Mouse (Mus musculus): ENCODE results near the gene Derl2. TPM values are rescaled to one million over a fixed set of nuclear protein-coding genes. Genes with fewer than 3 reads are reported as not detected.

The Derl2 gene
- polyA plus RNA-seq (2012; rRNA removed): 27.2 and 31.4 TPM in 2 replicates

DNA sequence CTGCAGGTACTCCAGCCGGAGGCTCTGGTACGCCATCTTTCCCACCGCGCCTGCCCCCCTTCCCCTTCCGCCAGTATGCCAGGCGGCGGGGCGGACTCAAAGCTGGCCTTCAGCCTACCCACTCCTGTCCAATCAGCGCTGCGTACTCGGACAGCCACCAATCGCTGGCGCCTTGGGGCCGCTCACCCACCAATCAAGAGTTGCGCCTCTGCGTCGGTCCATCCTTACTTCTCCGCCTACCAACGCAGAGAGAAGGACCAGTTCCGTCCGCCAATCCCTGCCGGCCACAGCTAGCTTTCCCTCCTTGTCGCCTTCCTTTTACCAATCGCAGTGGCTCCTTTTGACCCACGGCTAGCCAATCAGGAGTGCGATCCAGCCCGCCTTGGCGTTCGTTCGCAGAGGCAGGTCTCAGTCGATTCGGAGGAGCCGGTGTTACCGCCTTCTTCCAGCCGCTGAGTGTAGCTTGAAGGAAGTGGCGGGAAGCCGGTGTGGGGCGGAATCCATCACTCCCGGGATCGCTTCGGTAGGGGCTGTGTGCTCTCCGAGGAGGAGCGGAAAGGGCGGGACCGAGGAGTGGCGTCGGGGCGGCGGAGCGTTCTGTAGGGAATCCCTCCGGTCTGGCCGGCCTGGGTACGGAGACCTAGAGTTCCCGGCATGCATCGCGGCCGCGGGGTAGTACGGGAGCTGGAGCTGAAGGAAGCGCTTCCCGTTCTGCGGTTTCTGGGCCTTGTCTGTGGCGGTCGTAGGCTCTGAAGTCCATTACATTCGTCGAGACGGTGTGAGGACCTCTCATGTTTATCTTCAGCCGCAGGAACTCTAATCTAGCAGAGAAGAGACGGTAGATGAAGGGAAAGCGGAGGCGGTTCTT, at the start of gene Derl2, which contains the start of gene Mis12:
Derl2 (minus strand) TSS at position 641 of the 868 bp plus-strand sequence.
Mis12 (plus strand) TSS at position 411 of the 868 bp plus-strand sequence.
- peak; percentile 100 for DNase-seq (ENCODE audit: low read depth)
- TF ChIP-seq CTCF (IDR thresholded peaks at IDR 0.05; ENCODE audit: borderline replicate concordance, extremely low read depth, insufficient read depth, insufficient read length) (no peak), POLR2A (IDR thresholded peaks at IDR 0.05; ENCODE audit: borderline replicate concordance, extremely low read depth, insufficient read depth, insufficient read length, poor library complexity, severe bottlenecking) (peak; percentile 54; the same call in 1 of the 2 replicates)

- TF ChIP-seq POLR2A (IDR thresholded peaks at IDR 0.05; ENCODE audit: borderline replicate concordance, extremely low read depth, insufficient read depth, insufficient read length, poor library complexity, severe bottlenecking) (no peak), CTCF (IDR thresholded peaks at IDR 0.05; ENCODE audit: borderline replicate concordance, extremely low read depth, insufficient read depth, insufficient read length) (peak; percentile 57; the same call in 1 of the 2 replicates)
- peak; percentile 86 for DNase-seq (ENCODE audit: low read depth)
Observed at GRCm38 (mm10) chr11:71052554-71052953, 32.9 kb upstream of the Derl2 start.

DNA sequence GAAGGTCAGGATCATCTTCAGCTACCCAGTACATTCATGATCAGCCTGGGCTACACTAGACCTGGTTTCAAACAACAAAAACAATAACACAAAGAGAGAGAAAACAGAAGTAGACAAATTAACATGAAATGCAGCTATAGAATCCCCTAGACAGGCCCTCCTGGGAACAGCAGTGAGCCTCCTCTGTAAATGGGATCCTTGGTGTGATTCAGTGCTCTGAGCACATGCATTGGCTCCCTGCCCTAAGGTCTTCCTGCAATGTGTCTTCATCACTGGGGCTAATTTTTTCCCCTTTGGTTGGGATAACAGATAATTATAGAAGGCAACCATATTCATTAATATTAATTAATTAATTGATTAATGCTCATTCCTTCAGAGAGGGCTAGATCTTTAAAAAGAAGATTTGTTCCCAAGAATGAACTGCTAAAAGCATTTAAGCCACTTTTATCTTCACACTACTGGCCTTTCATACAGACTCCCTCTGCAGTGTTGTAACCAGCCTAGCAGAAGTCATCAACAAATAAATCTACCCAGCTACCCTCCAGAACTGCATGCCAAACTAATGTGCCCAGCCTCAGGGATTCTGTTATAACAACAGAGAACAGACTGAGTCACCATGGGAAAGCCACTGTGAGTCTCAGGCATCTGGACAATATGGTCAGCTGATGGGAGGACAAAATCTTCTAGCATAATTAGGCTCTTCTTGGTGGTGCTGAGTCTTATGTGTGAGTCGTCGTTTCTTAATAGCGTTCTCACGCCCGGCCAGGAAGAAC, 20.1 kb upstream of the Derl2 start:
- no peak for DNase-seq (ENCODE audit: low read depth)
- no peak for TF ChIP-seq POLR2A (IDR thresholded peaks at IDR 0.05; ENCODE audit: borderline replicate concordance, extremely low read depth, insufficient read depth, insufficient read length, poor library complexity, severe bottlenecking)
- no peak for TF ChIP-seq CTCF (IDR thresholded peaks at IDR 0.05; ENCODE audit: borderline replicate concordance, extremely low read depth, insufficient read depth, insufficient read length)

DNA sequence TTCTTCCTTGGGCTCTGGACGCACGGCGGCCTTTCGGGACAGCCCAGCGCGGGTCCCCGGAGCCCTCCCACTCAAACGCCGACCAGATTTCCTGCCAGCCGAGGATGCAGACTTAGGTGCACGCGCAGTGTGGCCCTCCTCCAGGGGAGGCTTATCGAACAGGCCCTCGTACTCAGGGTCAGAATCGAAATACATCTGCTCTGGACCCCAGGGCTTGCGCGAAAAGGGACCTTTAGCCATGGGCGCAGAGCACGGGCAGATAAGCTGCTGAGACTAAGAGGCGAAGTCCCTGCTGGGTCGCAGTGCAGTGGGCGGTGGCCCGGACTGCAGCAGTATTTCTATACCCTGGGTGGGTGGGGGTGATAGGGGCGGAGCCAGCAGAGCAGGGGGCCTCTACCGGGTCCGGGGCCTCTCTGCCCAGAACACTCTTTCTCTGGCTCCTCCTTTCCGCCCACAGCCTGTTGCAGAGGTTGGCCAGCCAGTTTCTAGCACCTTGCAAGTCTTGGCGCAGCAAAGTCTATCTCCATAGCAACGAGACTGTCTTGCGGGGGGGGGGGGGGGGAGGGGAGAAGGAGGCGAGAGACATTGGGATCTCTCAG, 13.6 kb upstream of the Derl2 start, which contains the start of gene 6330403K07Rik:
6330403K07Rik (minus strand) TSS at position 351 of the 599 bp plus-strand sequence.
- peak; percentile 98 for DNase-seq (ENCODE audit: low read depth)
- no peak for TF ChIP-seq CTCF (IDR thresholded peaks at IDR 0.05; ENCODE audit: borderline replicate concordance, extremely low read depth, insufficient read depth, insufficient read length)
- TF ChIP-seq POLR2A (IDR thresholded peaks at IDR 0.05; ENCODE audit: borderline replicate concordance, extremely low read depth, insufficient read depth, insufficient read length, poor library complexity, severe bottlenecking): peak; percentile 78; the same call in 1 of the 2 replicates

DNA sequence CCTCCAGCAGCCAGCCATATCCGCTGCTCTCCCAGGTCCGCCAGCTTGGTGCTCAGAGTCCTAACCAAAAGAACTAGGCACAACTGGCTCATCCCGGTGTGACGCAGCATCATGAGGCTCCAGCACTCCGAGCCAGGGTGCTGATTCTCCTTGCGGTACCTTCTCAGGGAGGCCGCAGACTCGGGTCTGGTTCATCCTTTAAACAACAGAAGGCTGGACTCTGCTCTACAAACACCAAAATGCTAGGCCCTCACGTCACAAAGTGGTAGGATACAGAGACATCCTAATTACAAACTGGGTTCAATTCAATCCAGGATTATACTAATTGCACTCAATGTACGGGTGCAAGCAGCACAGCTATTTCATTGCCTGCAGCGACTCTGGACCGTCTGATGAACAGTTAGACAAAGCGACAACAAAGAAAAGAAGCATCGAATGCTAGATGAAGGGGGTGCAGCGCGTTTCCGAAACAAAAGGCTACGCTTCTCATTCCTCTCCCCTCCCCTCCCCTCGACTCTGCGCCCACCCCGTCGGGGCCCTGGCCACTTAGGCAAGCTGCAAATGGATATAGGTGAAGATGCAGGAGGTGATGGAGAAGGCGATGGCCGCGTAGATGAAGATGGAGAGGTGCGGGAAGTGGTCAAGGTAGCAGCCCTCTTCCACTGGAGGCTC, 13.0 kb upstream of the Derl2 start:
- DNase-seq (ENCODE audit: low read depth): peak; percentile 80
- TF ChIP-seq POLR2A (IDR thresholded peaks at IDR 0.05; ENCODE audit: borderline replicate concordance, extremely low read depth, insufficient read depth, insufficient read length, poor library complexity, severe bottlenecking): no peak; the same call in 1 of the 2 replicates
- no peak for TF ChIP-seq CTCF (IDR thresholded peaks at IDR 0.05; ENCODE audit: borderline replicate concordance, extremely low read depth, insufficient read depth, insufficient read length)

- no peak for DNase-seq (ENCODE audit: low read depth)
- TF ChIP-seq CTCF (IDR thresholded peaks at IDR 0.05; ENCODE audit: borderline replicate concordance, extremely low read depth, insufficient read depth, insufficient read length) (no peak), POLR2A (IDR thresholded peaks at IDR 0.05; ENCODE audit: borderline replicate concordance, extremely low read depth, insufficient read depth, insufficient read length, poor library complexity, severe bottlenecking) (no peak)
Observed at GRCm38 (mm10) chr11:71032070-71032469, 12.4 kb upstream of the Derl2 start.

GRCm38 (mm10) chr11:71029403-71030118, 9.9 kb upstream of the Derl2 start:
- no peak for DNase-seq (ENCODE audit: low read depth)
- TF ChIP-seq CTCF (IDR thresholded peaks at IDR 0.05; ENCODE audit: borderline replicate concordance, extremely low read depth, insufficient read depth, insufficient read length) (0 out of 2 replicates have a peak, but pooled peaks have one; percentile 16), POLR2A (IDR thresholded peaks at IDR 0.05; ENCODE audit: borderline replicate concordance, extremely low read depth, insufficient read depth, insufficient read length, poor library complexity, severe bottlenecking) (no peak)

DNA sequence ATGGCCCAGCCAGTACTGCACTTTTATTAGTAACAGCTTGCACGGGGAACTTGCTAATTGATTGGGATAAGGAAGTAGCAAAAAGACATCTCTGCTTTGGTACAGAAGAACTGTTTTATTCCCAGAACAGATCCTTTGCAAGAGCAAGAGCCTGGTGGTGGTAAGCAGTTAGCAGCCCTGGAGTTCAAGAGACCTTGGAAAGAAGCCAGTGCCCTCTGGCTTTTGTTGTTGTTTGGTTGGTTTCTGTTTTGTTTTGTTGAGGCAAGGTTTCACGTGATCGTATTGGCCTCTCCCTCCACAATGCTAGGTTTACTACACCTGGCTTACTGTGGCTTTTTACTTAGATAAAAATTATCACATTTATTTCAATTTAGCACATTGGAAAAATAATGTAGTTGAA, 8.6 kb upstream of the Derl2 start:
- no peak for TF ChIP-seq POLR2A (IDR thresholded peaks at IDR 0.05; ENCODE audit: borderline replicate concordance, extremely low read depth, insufficient read depth, insufficient read length, poor library complexity, severe bottlenecking)
- no peak for TF ChIP-seq CTCF (IDR thresholded peaks at IDR 0.05; ENCODE audit: borderline replicate concordance, extremely low read depth, insufficient read depth, insufficient read length)
- no peak for DNase-seq (ENCODE audit: low read depth)

DNA sequence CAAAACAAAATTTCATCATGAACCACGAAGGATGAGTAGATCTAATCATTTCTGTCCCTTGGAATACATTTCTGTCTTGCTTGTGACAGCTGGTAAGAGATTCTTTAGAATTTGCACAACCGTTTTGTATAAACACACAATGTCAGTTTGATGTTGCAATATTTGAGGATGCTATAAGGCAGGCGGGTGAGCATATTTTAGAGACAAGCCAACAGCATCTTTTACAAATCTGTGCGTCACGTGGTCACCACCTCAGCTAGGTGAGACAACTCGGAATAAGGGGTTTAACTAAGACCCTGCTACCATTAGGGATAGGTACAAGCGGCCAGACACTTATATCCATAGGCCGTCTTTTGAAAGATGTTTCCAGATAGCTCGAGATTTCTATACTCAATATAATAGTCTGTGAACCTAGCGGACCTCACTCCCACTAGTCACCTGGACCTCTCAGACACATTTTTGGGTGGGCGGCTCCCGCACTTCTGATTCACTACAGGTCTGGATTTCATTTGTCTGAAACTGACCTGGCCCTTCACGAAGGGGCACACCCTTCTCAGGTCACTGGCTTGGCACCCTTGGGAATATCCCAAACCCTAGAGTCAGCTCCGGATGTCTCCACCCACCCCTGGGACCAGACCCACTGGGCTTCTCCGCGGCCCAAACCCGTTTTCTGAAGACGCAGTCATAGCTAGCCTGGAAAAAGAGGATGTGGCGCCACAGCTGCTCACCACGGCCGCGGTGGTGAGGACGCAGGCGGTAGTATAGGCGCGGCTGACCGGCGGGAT, 1.0 kb downstream of the Derl2 start:
- TF ChIP-seq CTCF (IDR thresholded peaks at IDR 0.05; ENCODE audit: borderline replicate concordance, extremely low read depth, insufficient read depth, insufficient read length) (no peak), POLR2A (IDR thresholded peaks at IDR 0.05; ENCODE audit: borderline replicate concordance, extremely low read depth, insufficient read depth, insufficient read length, poor library complexity, severe bottlenecking) (no peak)
- DNase-seq (ENCODE audit: low read depth): no peak

All from brain, embryonic 14.5 days (tissue).